Mouse (Mus musculus): Measurements from ENCODE around the gene Cnnm2.
"Not testable (repeated sequence)": the region's sequence is repeated elsewhere in the genome, so short reads cannot be mapped to it uniquely, and the experiment has no call there.

Gene Cnnm2

DNA sequence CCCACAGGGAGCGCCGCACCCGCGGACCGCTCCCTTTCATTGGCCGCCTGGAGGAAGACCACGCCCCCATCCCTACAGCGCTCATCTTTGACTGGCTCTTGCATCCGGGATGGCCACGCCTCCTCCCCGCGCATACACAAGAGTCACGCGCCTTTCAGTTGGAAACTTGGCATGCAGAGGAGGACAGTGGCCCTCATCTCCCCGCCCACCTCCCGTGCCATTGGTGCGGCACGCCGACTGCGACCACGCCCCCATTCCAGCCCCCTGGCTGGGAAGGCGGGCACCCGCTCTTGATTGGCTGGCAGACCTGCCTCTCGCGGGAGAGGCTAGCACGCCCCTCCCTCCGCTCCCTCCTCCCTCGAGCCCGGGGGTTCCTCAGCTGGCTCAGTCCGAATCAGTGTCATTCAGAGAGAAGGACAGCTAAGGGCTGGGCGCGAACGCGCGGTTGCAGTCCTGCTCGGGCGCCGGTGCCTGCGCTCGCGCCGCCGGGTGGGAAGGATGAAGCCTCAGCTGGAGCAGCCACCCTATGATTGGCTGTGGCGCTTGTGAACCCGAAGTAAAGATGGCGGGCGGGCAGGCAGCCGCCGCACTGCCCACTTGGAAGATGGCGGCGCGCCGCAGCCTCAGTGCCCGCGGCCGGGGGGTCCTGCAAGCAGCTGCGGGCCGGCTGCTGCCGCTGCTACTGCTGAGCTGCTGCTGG is at the start of gene Cnnm2:
Cnnm2 (plus strand) TSS at position 350 of the 700 bp plus-strand sequence.
- peak; percentile 100 for DNase-seq

GRCm38 (mm10) chr19:46714234-46714633 is 47.2 kb upstream of the Cnnm2 start:
- no peak for DNase-seq

DNA sequence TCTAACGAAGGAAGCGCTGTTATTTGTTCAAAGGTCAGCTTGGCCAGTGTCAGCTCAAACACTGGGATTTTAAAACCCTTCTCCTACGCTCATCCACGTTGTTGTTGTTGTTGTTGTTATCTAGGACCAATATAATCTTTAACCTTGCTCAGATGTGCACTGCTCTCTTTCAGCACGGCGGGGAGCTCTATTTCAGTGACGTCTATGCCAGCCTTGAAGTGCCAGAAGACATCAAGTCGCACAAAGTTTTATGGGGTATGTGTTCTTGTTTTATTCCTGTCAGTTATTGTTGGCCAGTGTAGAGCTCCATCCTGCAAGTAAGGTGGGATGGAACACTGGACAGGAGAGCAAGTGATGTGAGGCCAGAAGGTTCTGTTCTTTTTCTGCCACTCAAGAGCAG is 46.4 kb upstream of the Cnnm2 start:
- no peak for DNase-seq

GRCm38 (mm10) chr19:46718150-46718549 is 43.2 kb upstream of the Cnnm2 start:
- DNase-seq: no peak

DNA sequence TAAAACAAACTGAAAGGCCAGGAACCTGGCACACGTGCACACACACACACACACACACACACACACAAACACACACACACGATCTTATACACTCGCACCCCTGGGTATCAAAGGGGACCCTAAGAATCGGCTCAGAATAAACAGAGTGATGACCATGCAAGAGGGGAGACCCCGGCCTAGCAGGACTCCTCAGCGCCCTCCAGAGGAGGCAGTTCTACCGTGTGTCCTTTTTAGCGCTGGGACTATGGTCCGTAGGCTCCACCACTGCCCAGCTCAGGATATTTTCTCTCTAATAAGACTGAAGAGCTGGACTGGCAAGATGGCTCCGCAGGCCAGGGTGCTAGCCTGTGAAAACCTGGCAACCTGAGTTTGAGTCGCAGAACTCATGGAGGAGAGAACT is 37.0 kb upstream of the Cnnm2 start:
- DNase-seq: no peak

DNA sequence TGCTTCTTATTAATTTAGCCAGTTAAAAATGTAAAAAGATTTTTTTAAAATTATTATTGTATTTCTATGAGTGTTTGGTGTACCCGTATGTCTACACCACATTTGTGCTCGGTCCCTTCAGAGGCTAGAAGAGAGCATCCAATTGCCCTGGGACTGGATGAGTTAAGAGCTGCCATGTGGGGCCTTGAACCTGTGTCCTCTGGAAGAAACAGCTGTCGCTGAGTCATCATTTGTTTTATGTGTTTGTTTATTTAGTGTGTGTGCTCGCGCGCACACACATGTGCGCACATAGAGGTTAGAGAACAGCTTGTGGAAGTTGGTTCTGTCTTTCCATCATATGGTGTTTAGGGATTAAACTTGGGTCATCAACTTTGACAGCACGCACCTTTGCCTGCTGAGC is 35.3 kb upstream of the Cnnm2 start:
- no peak for DNase-seq

DNA sequence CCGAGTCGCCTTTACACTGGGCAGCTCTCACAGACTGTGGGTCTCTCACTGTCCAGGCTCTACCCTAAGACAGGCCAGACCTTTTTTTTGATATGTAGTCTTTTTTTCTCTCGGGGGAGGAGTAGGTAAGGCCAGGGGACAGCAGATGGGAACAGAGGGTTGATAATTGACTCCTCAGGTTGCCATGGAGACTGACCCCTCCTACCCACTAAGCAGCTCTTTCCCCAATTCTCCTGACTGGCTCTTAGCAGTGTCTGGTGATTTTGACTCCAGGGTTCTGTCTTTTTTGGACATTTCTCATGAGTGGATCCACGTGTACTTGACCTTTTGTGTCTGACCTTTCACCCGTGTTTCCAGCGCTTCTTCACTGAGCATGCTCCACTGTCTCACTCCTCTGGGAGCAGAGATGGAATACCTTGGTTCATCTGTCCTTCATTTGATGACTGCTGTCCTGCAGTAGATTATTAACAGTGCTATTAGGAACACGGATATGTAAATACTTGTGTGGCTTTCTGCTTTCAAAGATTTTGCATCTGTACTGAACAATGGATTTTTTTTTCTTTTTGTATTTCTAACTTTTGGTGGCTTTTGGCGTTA is 34.2 kb upstream of the Cnnm2 start:
- no peak for DNase-seq

DNA sequence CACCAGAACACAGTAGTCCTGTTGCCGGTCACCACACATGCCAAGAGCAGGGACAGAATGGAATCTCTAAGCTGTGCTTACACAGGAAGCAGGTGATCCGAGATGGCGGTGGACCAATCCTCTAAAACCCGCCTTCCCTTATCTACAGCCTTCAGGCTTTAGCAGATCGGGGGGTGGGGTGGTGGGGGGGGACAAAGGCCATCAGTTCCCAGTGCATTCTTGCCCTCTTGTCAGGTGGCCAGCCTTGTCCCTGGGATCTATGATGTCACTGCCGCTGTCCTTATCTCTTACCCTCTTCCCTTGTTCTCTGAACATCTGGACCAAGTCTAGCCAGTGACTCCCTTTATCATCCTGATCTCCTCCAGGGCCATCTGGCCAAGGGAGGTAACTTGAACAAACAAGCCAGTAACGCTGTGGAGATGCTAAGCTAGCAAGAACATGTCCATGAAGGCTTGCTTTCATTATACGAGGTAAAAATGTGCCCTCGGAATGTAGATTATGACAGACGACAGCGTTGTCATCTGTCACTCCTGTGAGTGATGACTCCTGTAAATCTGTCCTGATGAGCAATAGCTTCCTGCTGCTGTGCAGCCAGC is 33.4 kb upstream of the Cnnm2 start:
- DNase-seq: no peak

DNA sequence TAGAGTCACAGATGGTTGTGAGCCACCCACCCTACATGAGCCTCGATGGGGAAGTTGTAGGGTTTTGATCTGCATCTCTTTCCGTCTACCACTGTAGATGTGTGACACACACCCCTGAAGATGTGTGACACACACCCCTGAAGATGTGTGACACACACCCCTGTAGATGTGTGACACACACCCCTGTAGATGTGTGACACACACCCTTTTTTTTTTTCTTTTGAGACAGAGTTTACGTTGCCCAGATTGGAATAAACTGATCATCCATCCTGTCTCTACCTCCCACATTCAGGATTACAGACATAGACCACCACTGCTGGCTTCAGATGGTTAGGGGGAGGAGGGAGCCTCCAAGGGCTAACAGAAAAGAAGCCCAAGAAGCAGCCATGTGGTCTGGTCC is 32.5 kb upstream of the Cnnm2 start:
- no peak for DNase-seq

- no peak for DNase-seq
Measured at GRCm38 (mm10) chr19:46731351-46731750, 30.0 kb upstream of the Cnnm2 start.

DNA sequence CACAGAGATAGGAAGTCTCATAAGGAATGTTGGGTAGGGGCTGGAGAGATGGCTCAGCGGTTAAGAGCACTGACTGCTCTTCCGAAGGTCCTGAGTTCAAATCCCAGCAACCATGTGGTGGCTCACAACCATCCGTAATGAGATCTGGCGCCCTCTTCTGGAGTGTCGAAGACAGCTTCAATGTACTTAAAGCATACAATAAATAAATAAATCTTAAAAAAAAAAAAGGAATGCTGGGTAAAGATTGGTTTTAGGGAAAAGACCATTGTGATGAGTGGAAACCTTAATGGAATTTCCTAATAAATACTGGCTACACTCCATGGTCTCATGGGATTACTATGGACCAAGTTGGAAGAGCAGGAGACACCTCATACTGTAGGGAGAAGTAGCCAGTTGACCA is 28.7 kb upstream of the Cnnm2 start:
- not testable (repeated sequence) for DNase-seq

- no peak for DNase-seq
Measured at GRCm38 (mm10) chr19:46733626-46734025, 27.8 kb upstream of the Cnnm2 start.

GRCm38 (mm10) chr19:46735241-46735640 is 26.2 kb upstream of the Cnnm2 start:
- no peak for DNase-seq

GRCm38 (mm10) chr19:46737106-46737505 is 24.3 kb upstream of the Cnnm2 start:
- no peak for DNase-seq

DNA sequence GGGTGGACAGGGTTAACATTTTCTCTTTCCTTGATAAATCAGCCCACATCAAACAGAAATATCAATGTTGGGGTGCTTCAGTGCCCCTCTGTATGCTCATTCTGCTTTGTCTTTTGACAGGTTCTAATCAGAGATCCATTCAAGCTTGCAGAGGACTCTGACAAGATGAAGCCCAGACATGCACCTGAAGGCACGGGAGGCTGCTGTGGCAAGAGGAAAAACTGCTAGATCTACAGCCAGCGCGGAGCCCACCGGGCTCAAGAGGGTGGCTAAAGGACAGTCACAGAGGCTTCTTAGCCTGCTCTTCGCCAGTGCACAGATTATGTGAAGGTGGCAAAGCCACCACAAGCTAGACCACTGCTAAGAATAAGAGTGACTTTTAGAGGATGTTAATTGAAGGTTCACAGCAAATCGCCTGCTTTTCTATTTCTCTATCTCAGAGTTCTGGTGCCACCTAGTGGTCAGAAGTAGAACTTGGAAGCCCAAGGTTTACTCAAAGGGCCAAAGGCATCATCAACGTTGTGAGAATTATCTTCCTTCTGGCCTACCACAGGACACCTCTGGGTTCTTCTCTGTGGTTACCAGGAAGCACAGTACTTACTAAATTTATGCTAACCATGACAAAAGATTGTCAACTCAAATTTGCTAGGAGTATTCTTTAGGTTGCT is 20.9 kb upstream of the Cnnm2 start:
- peak; percentile 68 for DNase-seq

DNA sequence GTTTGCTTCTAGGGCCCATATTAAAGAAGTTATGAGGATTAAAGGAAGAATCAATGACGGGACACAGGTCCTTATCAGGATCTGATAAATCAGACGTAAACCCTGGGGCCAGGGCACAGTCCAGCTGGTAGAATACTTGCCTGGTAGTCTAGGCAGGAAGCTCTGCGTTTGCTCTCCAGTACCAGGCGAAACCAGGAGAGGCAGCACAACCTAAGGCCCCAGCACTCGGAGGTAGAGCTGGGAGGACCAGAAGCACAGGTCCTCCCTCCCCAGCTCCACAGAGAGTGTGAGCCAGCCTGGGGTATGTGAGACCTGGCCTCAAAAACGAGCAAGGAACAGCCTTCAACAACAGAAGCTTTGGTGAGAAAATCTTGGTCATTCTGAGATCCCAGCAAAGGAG is 19.8 kb upstream of the Cnnm2 start:
- no peak for DNase-seq

DNA sequence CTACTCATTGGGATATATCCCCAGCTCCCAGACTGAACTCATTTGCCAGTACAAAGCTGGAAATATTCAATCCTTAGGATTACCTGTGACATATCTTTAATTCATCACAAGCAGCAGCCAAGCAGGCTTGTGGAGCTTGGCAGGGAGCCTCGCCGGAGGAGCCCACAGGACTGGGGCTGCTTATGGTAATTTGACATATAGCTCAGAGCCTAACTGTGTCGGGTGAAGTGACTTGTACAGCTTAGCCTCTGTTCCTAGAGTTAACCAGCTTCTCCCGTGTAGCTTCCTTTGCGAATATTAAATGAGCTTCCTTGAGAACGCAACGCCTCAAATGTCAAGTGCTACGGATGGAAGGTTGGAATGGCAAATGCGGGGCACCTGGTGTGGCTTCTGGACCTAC is 16.7 kb upstream of the Cnnm2 start:
- no peak for DNase-seq

- no peak for DNase-seq
Measured at GRCm38 (mm10) chr19:46747799-46748198, 13.6 kb upstream of the Cnnm2 start.

DNA sequence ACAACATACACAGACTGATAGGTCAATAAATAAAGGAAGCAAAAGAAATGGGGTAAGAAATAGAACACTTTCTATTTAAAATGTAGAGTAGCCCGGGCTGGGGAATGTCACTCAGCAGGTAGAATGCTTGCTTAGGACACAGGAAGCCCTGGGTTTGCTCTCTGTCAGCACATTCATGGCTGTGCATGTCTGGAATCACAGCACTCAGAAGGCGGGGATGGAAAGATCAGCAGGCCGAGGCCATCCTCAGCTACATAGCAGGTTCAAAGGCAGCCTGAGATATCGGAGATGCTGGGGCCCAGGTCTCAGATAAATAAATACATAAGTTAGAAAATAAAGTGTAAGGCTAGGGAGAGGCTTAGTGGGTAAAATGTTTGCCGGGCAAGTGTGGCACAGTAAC is 9.2 kb upstream of the Cnnm2 start:
- DNase-seq: no peak

DNA sequence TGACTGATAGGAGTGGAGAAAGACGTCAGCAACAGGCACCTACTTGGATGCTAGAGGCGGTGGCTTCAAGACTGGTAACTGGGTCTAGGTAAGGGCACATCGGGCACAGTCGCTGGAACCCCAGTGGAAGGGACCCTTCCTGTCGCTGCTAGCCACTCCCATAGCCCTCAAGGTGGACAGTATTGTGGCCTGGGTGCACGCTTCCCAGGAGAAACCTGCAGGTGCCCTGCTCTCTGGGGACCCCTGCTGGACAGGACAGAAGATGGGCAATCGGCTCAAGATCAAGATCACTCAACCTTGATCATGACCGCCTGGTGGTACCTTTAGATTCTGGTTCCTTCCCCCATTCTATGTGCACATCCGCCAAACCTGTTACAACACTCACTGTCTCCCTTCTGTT is 6.3 kb upstream of the Cnnm2 start:
- DNase-seq: no peak

- DNase-seq: no peak
Measured at GRCm38 (mm10) chr19:46756221-46756620, 5.2 kb upstream of the Cnnm2 start.

- no peak for DNase-seq
Measured at GRCm38 (mm10) chr19:46759096-46759495, 2.3 kb upstream of the Cnnm2 start.

DNA sequence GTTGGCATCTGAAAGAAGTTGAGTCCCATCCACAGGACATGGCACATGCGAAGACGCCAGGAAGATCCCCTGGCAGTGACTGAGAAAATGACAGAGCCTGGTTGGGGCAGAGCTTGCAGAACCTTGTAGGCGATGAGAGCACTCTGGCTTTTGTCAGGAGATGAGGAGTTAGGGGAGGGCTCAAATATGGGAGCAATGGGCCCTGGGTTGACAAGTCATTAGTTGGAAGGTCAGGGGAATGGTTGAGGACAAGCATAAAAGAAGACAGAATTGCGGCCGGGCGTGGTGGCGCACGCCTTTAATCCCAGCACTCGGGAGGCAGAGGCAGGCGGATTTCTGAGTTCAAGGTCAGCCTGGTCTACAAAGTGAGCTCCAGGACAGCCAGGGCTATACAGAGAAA is 1.5 kb upstream of the Cnnm2 start:
- DNase-seq: not testable (repeated sequence)
